Mouse (Mus musculus) common myeloid progenitor, adult 5-6 weeks (primary cell): Measurements from ENCODE around the gene Adgre5. TPM values are rescaled to one million over a fixed set of nuclear protein-coding genes. Genes with fewer than 3 reads are reported as not detected.

ENCODE experiments used
- ATAC-seq: replicated peaks from 2 replicates; pipeline ENCODE4 v1.8.0; 2016; ENCODE audit warnings: low read depth, mild to moderate bottlenecking, moderate TSS enrichment, inconsistent platforms; ENCODE audit not compliant: poor library complexity, severe bottlenecking
- total RNA-seq: library from RNA; stranded (forward); fragments of 200-1000, 187-1606 nt; gene quantifications from 2 replicates; pipeline ENCODE4 v1.2.3, GENCODE M21; 2017

The Adgre5 gene
- total RNA-seq, 1 experiment from 2014 or later = 15.2 TPM

DNA sequence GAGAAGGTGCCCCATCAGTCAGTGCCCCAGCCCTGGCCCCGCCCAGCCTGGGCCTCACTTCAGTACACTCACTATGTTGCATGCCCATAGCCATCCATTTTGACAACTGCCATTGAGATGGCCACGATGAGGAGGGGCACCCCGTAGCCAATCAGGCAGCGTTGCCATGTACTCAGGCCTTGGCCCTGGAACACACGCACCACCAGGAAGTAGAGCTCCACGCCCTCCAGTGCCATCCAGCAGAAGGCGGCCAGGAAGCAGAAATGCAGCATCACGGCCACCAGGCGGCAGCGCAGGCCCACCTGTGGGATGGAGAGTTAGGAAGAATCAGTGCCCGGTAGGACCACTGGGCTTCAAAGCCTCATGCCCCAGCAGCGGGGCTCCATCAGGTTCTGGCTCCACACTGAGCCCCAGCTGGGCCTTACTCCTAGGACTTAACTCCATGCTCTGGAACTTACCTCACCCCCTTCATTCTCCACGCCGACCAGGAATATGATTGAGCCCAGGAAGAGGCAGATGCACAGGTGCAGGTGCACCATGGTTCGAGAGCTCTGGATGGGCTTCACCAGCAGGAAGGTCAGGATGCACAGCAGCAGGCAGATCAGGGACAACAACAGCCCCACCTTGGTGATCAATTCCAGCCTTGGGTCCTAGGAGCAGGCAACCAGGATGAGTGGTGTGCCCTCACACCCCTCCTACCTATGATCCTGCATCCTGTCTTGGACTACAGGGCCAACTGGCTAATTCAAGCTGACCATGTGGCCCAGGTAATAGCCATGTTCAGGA lies 16.2 kb downstream of the Adgre5 start:
- peak; percentile 86 for ATAC-seq

DNA sequence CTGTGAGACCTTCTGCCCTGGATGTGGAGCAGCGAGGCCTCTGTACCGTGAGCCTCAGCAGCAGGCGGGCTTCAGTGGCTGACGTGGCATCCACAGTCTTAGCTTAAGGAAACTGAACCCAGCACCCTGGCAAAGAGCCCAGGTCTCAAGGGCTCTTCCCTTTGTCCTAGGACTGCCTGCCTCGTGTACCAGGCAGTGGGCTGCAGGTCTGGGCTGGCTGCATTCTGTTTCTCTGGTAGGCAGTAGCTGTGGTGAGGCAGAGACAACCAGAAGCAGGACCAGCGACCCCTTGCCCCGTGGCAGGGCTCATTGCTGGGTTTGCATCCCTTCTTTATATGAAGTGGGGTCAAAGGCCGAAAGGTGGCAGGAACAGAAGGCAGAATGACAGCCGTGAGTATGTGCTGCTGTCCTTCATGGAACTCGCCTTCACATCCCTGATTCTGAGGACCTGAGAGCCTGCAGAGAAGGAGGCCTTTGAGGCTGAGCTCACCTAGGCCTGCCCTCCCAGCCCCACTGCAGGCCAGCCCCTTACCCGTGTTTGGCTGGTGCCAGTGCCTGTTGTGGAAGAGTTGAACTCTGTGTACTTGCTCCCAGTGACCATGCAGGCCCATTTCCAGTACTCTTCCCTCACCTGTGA lies 17.6 kb downstream of the Adgre5 start:
- ATAC-seq = no peak

DNA sequence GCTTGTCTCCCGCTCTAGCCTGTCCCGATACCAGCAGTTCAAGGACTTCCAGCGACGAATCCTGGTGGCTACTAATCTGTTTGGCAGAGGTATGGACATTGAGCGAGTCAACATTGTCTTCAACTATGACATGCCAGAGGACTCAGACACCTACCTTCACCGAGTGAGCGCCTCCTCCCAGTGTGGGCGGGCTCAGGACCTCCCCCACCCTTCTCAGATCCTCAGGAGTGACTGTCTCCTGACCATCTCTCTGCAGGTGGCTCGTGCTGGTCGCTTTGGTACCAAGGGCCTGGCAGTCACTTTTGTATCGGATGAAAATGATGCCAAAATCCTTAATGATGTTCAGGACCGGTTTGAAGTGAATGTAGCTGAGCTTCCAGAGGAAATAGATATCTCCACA lies 18.5 kb downstream of the Adgre5 start:
- no peak for ATAC-seq

DNA sequence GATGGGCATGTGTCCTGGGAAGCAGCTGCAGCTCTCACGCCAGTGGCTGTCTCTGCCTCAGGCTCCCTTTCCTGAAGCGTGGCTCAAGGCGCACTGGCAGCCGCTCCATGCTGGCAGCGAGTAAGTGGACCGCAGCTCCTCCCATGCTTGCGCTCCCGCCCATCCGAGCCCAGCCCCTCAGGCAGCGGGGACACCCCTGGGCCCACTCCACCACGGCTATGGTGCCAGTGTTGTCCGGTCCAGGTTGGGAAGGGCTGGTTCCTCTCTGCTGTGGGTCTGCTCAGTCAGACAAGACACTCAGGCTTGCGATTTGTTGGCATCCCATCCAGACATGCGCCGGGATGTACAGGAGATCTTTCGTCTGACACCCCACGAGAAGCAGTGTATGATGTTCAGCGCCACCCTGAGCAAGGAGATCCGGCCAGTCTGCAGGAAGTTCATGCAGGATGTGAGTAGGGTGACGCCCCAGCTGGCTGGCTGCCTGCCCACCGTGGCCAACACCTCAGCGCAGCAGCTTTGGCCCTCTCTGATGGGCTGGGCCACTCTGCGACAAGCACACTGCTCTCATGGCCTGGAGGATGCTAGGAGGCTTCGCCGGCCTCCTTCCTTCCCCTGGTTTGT lies 19.6 kb downstream of the Adgre5 start:
- ATAC-seq = no peak

DNA sequence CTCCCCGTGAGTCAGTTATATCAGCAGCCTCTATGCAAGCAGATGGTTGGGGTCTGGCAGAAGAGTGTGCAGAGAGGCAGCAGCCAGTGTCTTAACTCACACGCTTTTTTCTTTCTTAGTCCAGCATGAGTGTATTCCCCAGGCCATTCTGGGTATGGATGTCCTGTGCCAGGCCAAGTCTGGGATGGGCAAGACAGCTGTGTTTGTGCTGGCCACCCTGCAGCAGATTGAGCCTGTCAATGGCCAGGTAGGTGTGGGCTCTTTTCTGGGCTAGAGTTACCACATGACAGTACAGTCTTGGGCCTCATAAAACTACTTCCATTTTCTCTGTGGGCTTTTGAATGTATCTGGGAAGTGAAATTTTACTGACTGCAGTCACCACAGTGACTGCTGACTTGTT lies 21.4 kb downstream of the Adgre5 start:
- no peak for ATAC-seq

DNA sequence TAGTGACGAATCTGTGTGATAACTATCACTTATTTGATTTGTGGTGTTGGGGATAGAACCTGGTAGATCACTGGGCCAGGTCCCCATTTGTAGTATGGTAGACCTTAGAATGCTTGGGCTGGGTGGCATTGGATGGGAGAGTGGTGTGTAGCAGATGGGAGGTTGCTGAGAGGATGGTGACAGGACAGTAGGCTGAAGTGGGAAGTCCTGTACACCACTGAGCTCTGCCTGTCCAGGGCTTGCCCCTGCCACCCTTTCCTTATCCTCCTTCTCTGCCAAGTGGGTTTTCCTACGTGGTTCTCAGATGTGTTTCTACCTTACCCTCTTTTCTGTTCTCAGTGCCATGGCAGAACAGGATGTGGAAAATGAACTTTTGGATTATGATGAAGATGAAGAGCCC lies 22.1 kb downstream of the Adgre5 start:
- ATAC-seq = no peak

DNA sequence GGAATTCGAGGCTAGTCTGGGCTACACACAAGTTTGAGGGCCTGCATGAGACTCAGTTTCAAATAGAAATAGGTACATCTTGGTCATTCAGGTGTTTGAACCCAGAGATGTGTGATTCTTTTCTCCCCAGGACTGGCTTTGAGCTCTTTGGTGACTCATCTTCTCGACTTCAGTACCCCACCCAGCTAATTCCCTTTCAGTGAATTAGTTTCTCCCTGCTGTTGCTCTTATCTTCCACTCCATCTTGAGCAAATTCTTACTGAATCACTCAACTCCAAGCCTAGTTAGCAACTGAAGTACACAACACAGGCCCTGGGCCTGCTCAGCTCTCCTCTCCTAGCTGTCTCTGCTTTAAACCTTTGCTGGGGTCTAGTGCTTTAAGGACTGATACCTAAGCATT lies 24.6 kb downstream of the Adgre5 start:
- ATAC-seq = no peak

DNA sequence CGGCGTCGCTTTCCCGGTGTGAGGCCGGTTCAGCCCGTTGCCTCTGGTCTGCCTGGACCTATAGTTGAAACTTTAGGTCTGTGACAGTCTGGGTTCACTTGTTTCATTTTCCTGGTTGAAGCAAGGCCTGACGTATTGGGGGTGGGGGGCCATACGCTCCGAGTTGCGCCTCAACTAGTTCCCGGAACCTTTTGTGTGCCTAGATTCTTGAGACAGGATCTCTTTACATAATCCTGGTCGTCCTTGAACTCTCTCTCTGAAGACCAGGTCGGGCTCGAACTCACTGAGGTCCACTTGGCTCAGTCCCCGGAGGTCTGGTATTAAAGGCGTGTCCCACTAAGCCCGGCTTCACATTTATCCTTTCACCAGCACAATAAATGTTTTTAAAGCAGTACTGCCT lies 25.4 kb downstream of the Adgre5 start:
- no peak for ATAC-seq

DNA sequence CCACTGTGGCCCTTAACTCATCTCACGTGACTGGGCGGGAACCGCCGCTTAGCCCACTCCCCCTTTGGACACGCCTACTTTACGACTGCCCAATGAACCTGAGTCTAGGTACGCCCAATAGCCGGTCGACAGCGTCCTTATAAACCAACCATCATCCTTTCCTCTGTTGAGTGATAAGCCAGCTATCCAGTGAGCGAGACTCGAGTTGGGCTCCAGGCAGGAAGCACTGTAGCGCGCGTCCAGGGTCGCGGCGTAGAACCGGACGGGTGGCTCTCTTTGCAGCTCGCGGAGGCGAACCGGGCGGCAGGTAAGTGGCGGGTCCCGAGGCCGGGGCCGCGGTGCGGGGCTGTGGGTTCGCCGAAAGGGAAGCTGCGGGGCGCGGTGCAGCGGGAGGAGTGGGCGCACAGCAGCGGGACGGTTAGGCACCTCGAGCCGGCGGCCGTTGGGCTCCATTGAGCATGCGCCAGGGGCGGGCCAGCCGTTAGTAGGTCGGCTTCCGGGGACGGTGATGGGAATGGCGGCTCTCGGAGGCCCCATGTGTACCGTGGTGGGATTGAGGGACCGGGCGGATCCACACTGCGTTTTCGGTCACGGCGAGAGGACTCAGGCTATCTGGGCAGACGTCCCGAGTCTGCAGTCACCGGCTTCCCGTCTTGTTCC lies 26.0 kb downstream of the Adgre5 start, which contains the start of gene Ddx39:
Gene Ddx39, plus strand, starts transcription at position 147 of the 660 bp plus-strand sequence.
- ATAC-seq = peak; percentile 98

DNA sequence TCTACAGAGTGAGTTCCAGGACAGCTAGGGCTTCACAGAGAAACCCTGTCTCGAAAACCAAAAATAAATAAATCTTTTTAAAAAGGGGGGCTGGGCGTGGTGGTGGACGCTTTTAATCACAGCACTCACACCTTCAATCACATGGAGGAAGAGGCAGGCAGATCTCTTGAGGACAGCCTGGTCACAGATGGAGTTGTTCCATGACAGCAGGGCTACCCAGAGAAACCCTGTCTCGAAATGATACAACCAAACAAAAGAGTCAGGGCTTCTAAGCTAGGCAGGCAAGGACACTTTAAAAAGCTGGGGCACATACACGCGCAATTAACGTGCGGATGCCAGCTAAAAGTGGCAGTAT lies 26.5 kb downstream of the Adgre5 start:
- ATAC-seq = no peak

DNA sequence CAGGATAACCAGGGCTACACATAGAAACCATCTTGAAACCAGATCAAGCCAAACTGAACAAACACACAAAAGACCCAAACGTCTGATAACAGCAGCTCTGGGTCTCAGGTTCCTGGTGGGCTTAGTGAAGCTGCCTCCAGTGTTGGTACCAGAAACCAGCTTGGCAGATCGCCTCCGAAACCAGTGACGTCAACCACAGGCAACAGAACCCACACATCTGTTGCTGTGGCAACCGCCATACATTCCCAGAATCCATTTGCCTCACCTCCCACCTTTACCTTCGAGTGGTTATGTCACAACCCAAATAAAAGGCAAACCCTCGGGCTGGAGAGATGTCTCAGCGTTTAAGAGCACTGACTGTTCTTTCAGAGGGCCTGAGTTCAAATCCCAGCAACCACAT lies 33.6 kb downstream of the Adgre5 start:
- no peak for ATAC-seq

DNA sequence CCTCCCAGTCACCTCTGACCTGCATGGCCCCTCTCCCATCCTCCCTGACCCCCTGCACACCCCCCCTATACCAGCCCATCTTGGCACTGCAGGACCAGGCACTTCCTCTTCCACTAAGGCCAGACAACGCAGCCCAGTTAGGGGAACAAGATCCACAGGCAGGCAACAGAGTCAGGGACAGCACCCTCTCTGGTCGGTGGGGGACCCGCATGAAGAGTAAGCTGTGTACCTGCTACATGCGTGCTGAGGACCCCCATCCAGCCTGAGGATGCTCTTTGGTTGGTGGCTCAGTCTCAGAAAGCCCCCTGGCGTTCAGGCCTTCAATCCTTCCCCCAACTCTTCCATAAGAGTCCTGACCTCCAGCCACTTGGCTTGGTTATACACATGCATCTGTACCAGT lies 34.7 kb downstream of the Adgre5 start:
- no peak for ATAC-seq

DNA sequence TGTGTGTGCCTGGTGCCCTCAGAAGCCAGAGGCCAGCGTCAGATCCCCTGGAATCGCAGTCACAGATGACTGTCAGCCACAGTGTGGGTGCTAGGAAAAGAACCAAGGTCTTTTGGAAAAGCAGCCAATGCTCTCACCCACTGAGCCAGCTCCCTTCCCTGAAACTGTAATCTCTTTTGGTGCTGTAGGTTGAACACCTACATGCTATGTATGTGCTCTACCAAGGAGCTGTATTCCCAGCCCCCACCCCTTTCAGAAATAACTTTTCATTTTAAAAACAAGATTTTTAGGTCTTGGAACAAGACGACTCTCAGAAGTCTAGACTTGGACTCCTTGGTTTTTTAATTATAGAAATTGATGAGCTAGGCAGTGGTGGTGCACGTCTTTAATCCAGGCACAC lies 37.7 kb downstream of the Adgre5 start:
- no peak for ATAC-seq

DNA sequence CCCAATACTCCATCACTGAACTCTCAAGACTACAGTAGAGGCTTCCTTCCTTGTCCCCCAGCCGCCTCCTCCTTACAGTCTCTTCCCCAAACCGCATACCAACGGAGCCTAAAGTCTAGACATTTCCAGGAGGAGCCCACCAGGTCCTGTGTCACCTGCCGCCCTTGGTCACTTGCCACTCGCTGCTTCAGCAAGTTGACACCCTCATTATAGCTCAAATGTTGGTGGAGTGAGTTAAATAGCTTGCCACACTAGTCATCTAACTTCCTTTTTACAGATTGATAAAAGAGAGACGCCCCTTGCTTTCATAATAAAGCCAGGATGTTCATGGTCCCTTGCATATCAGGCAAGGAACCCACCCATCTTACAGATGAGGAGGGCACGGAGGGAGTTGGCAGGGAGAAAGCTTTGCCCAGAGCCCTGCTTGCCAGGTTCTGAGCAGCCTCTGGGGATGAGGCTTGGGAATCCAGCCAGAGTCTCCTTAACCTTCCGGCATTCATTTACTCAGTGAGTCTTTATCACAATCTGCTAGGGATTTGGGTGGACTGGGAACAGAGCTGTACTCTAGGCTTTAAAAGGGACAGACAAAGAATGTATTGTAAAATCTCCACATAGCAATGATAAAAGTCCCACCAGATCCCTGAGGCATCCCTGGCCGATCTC lies 40.6 kb downstream of the Adgre5 start:
- ATAC-seq = no peak

DNA sequence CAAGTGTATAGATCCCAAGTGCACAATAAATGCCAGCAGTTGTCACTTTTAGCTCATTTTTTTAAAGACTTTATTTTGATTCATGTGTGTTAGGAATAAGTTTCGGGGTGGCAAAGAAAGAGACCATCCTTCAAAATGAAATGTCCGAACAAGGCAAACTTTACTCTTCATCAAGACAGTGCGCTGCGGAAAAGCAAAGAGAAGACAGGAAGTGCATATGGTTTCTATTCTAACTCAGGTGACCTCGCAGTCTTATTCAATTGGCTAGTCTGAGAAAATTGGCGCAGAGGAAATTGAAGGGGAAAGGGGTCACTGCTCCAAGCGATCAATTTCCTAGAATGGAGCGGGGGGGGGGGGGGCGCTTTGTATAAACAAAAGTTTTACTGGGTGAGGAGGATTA lies 41.6 kb downstream of the Adgre5 start:
- ATAC-seq = no peak

DNA sequence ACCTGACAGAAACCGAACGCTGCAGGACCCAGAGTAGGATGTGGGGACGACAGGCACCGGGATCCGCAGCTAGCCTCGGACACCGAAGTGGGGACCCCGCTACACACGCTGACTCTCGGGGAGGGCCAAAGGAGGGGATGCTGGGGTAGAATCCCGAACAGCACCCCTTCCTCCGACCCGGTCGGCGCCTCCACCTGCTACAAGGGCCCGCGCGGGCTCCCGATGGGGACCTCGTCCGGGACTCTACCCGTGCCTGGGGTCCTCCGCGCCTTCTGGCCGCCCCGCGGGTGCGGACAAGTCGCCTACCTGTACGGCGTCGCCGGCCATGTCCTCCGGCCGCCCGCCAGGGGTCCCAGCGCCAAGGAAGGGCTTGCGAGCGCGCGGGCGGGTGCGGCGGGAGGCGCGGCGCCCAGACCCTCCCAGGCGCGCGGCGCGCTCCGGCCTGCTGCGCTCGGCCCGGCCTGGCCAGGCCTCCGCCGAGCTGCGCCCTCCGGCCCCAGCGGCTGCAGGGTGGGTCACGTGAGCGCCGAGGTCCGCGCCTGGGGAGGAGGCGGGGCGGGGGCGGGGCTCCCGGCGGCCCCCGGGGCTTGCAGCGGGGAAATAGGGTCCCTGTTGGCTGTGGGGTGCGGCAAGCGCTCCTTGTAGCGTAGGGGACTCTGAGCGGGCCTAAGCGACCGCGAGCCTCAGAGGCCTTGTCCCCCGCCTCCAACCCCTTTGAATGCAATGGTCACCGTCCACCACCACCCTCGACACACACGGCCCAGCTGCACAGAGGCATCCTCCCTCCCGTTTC lies 42.3 kb downstream of the Adgre5 start, which contains the start of gene Pkn1:
Gene Pkn1, minus strand, starts transcription at position 519 of the 793 bp plus-strand sequence.
- ATAC-seq = peak; percentile 44

DNA sequence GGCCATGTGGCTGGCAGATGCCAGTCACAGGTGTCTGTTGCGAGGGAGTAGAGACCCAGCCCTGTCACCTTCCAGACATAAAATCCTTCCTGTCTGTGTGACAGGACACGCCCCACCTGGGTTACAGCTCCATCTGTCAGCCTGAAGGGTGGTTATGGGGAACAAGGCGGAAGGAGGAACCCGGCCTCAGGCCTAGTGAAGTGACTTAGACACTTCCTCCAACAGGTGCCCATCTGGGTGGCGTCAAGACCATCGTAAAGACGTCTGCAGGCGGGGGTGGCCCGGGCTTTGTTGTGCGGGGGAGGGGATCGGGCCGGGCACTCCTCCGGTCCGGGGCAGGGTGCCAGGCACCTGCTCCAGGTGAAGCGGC lies 42.9 kb downstream of the Adgre5 start:
- peak; percentile 55 for ATAC-seq

DNA sequence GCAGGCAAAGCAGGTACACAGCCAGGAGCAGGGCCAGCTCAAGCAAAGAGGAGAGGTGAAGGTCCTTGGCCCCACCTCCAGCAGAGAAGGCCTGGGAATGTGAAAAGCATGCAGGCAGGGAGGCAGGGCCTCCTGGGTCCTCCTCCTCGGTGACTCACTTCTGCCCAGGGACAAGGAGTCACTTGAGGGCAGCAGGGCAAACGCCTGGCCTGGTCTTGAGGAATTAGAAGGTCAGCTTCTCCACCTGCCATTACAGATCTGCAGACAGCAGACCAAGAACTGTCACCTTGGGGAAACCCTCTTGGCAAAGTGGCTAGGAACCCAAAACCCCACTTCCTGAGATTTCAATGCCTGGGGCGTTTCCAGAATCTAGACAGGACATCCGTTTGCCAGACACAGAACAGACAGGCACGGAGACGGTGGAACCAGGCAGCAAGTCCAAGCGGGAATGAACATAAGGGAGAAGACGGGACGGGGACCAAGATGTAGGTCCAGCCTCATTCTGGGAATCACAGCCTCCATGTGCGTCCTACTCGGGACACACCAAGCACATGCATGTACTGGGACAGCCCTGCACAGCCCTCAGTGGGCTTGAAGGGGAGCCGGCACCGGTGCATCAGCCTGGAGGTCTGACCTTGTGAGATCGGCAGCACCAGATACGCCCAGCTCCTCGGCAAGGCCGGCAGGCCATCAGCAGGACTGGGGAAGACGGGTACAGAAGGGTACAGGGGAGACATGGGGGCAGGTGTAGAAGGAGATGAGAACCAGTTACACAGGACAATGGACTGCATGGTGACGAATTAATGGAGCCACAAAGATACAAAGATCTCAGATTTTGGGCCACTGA lies 43.5 kb downstream of the Adgre5 start:
- ATAC-seq = peak; percentile 4; the same call in 1 of the 2 replicates
